Mouse (Mus musculus): ENCODE measurements around the gene Fam187a. TPM values are rescaled to one million over a fixed set of nuclear protein-coding genes. Genes with fewer than 3 reads are reported as not detected.

The Fam187a gene
- total and polyA plus RNA-seq, 3 experiments, result 0.08 TPM; not detected in 1

- no peaks in the 10 kb centered on the region for H3K9me3 ChIP-seq (replicated peaks; ENCODE audit: insufficient read depth, low read length)
- TF ChIP-seq ETS1 (IDR thresholded peaks at IDR 0.05; ENCODE audit: low read depth, low read length) (no peak), EP300 (IDR thresholded peaks at IDR 0.05; ENCODE audit: low read depth in 1 of 2, low read length in 2 of 2) (no peak), POLR2AphosphoS2 (IDR thresholded peaks at IDR 0.05; ENCODE audit: low read length) (no peak), TBP (IDR thresholded peaks at IDR 0.05; ENCODE audit: low read depth, low read length) (no peak), KAT2A (conservative IDR thresholded peaks at IDR 0.05; ENCODE audit: low read depth, low read length) (no peak), MAZ (IDR thresholded peaks at IDR 0.05; ENCODE audit: low read depth, low read length) (no peak), MXI1 (IDR thresholded peaks at IDR 0.05; ENCODE audit: low read depth, low read length) (no peak), RCOR1 (IDR thresholded peaks at IDR 0.05; ENCODE audit: low read depth, low read length) (no peak), SIN3A (IDR thresholded peaks at IDR 0.05; ENCODE audit: low read length) (no peak)
- no peak overlapping the region for H3K27ac ChIP-seq (ENCODE audit: control insufficient read depth, low read depth, low read length)
- H3K27me3 ChIP-seq (ENCODE audit: control insufficient read depth in 1 of 2, insufficient read depth in 2 of 2, low read length in 2 of 2), result peaks cover 26 to 28% of the 10 kb centered on the region in 2 experiments
- H3K36me3 ChIP-seq (ENCODE audit: control insufficient read depth in 1 of 2, insufficient read depth in 2 of 2, low read length in 2 of 2), result peaks cover 0 to 6% of the 10 kb centered on the region in 2 experiments; a peak in 2 of 4 replicates
- no peak overlapping the region for H3K9ac ChIP-seq (ENCODE audit: control insufficient read depth, low read depth, low read length, poor library complexity, severe bottlenecking)
- H3K4me3 ChIP-seq (ENCODE audit: control insufficient read depth in 1 of 2, insufficient read depth in 1 of 2, low read depth in 2 of 2, low read length in 2 of 2), result no peak overlapping the region
- no peaks in the 10 kb centered on the region for H3K79me2 ChIP-seq (ENCODE audit: control insufficient read depth, insufficient read depth, low read length, poor library complexity)
- H3K4me1 ChIP-seq (ENCODE audit: control insufficient read depth in 1 of 2, insufficient read depth in 2 of 2, low read length in 2 of 2), result peaks cover 0 to 10% of the 10 kb centered on the region in 2 experiments; a peak in 1 of 4 replicates
- no peak for DNase-seq (ENCODE audit: low read depth, low spot score)
Observed at GRCm38 (mm10) chr11:102936272-102936671, 51.3 kb downstream of the Fam187a start.

Other genes with a start within 250 kb of the Fam187a start
- gene Meioc, start 221.5 kb upstream of the Fam187a start, total RNA-seq (2012; rRNA removed), result not detected in 2 replicates
- gene Meioc, start 221.5 kb upstream of the Fam187a start, polyA plus RNA-seq (2012; ENCODE audit: insufficient read depth in 1 of 2, insufficient read length in 2 of 2, low read depth in 1 of 2, low replicate concordance in 2 of 2, missing spikeins in 1 of 2), result under 1 TPM in 1 of 2 experiments, not detected in 1; 0.06 TPM
- gene Ccdc43, start 187.4 kb upstream of the Fam187a start, total RNA-seq (2012; rRNA removed), result 35.2 and 41.7 TPM in 2 replicates
- 10 to 100 TPM in 1 of 2 experiments, not detected in 1; 39.3 TPM for gene Ccdc43, start 187.4 kb upstream of the Fam187a start, polyA plus RNA-seq (2012; ENCODE audit: insufficient read depth in 1 of 2, insufficient read length in 2 of 2, low read depth in 1 of 2, low replicate concordance in 2 of 2, missing spikeins in 1 of 2)
- gene Adam11, start 123.7 kb upstream of the Fam187a start, total RNA-seq (2012; rRNA removed), result 0.08 and 0.13 TPM in 2 replicates
- under 1 TPM in 1 of 2 experiments, not detected in 1; 0.36 TPM for gene Adam11, start 123.7 kb upstream of the Fam187a start, polyA plus RNA-seq (2012; ENCODE audit: insufficient read depth in 1 of 2, insufficient read length in 2 of 2, low read depth in 1 of 2, low replicate concordance in 2 of 2, missing spikeins in 1 of 2)
- not detected in 2 replicates for gene Gjc1, start 65.5 kb upstream of the Fam187a start, total RNA-seq (2012; rRNA removed)
- not detected for gene Gjc1, start 65.5 kb upstream of the Fam187a start, polyA plus RNA-seq (2012; ENCODE audit: insufficient read depth in 1 of 2, insufficient read length in 2 of 2, low read depth in 1 of 2, low replicate concordance in 2 of 2, missing spikeins in 1 of 2)
- not detected in 2 replicates for gene Higd1b, start 49.3 kb upstream of the Fam187a start, total RNA-seq (2012; rRNA removed)
- not detected for gene Higd1b, start 49.3 kb upstream of the Fam187a start, polyA plus RNA-seq (2012; ENCODE audit: insufficient read depth in 1 of 2, insufficient read length in 2 of 2, low read depth in 1 of 2, low replicate concordance in 2 of 2, missing spikeins in 1 of 2)
- gene Eftud2, start 4.2 kb upstream of the Fam187a start, total RNA-seq (2012; rRNA removed), result 261 and 266 TPM in 2 replicates
- gene Eftud2, start 4.2 kb upstream of the Fam187a start, polyA plus RNA-seq (2012; ENCODE audit: insufficient read depth in 1 of 2, insufficient read length in 2 of 2, low read depth in 1 of 2, low replicate concordance in 2 of 2, missing spikeins in 1 of 2), result 1,000 to 10,000 TPM in 1 of 2 experiments, 100 to 1,000 TPM in 1; 424 to 1,215 TPM
- 1.6 and 2.1 TPM in 2 replicates for gene Ccdc103, start 4.0 kb upstream of the Fam187a start, total RNA-seq (2012; rRNA removed)
- gene Ccdc103, start 4.0 kb upstream of the Fam187a start, polyA plus RNA-seq (2012; ENCODE audit: insufficient read depth in 1 of 2, insufficient read length in 2 of 2, low read depth in 1 of 2, low replicate concordance in 2 of 2, missing spikeins in 1 of 2), result 1 to 10 TPM in 1 of 2 experiments, not detected in 1; 1.4 TPM
- 1.3 and 2.0 TPM in 2 replicates for gene Gfap, start 15.7 kb downstream of the Fam187a start, total RNA-seq (2012; rRNA removed)
- gene Gfap, start 15.7 kb downstream of the Fam187a start, polyA plus RNA-seq (2012; ENCODE audit: insufficient read depth in 1 of 2, insufficient read length in 2 of 2, low read depth in 1 of 2, low replicate concordance in 2 of 2, missing spikeins in 1 of 2), result 1 to 10 TPM in 1 of 2 experiments, not detected in 1; 2.5 TPM
- gene Kif18b, start 40.0 kb downstream of the Fam187a start, total RNA-seq (2012; rRNA removed), result 36.1 and 40.8 TPM in 2 replicates
- gene Kif18b, start 40.0 kb downstream of the Fam187a start, polyA plus RNA-seq (2012; ENCODE audit: insufficient read depth in 1 of 2, insufficient read length in 2 of 2, low read depth in 1 of 2, low replicate concordance in 2 of 2, missing spikeins in 1 of 2), result 100 to 1,000 TPM in 1 of 2 experiments, 10 to 100 TPM in 1; 45.7 to 116 TPM
- gene C1ql1, start 61.5 kb downstream of the Fam187a start, total RNA-seq (2012; rRNA removed), result not detected in 2 replicates
- not detected for gene C1ql1, start 61.5 kb downstream of the Fam187a start, polyA plus RNA-seq (2012; ENCODE audit: insufficient read depth in 1 of 2, insufficient read length in 2 of 2, low read depth in 1 of 2, low replicate concordance in 2 of 2, missing spikeins in 1 of 2)
- 70.5 and 85.1 TPM in 2 replicates for gene Nmt1, start 143.0 kb downstream of the Fam187a start, total RNA-seq (2012; rRNA removed)
- 100 to 1,000 TPM in 1 of 2 experiments, 10 to 100 TPM in 1; 29.8 to 147 TPM for gene Nmt1, start 143.0 kb downstream of the Fam187a start, polyA plus RNA-seq (2012; ENCODE audit: insufficient read depth in 1 of 2, insufficient read length in 2 of 2, low read depth in 1 of 2, low replicate concordance in 2 of 2, missing spikeins in 1 of 2)
- gene Dcakd, start 143.2 kb downstream of the Fam187a start, total RNA-seq (2012; rRNA removed), result 15.6 and 16.2 TPM in 2 replicates
- 100 to 1,000 TPM in 1 of 2 experiments, 10 to 100 TPM in 1; 82.3 to 112 TPM for gene Dcakd, start 143.2 kb downstream of the Fam187a start, polyA plus RNA-seq (2012; ENCODE audit: insufficient read depth in 1 of 2, insufficient read length in 2 of 2, low read depth in 1 of 2, low replicate concordance in 2 of 2, missing spikeins in 1 of 2)
- 1.7 and 2.0 TPM in 2 replicates for gene Plcd3, start 216.5 kb downstream of the Fam187a start, total RNA-seq (2012; rRNA removed)
- gene Plcd3, start 216.5 kb downstream of the Fam187a start, polyA plus RNA-seq (2012; ENCODE audit: insufficient read depth in 1 of 2, insufficient read length in 2 of 2, low read depth in 1 of 2, low replicate concordance in 2 of 2, missing spikeins in 1 of 2), result 1 to 10 TPM in 1 of 2 experiments, not detected in 1; 2.6 TPM
- gene Acbd4, start 216.5 kb downstream of the Fam187a start, total RNA-seq (2012; rRNA removed), result 15.2 and 16.6 TPM in 2 replicates
- gene Acbd4, start 216.5 kb downstream of the Fam187a start, polyA plus RNA-seq (2012; ENCODE audit: insufficient read depth in 1 of 2, insufficient read length in 2 of 2, low read depth in 1 of 2, low replicate concordance in 2 of 2, missing spikeins in 1 of 2), result 10 to 100 TPM in 1 of 2 experiments, not detected in 1; 18.3 TPM
- gene Hexim1, start 231.1 kb downstream of the Fam187a start, total RNA-seq (2012; rRNA removed), result 17.3 and 18.4 TPM in 2 replicates
- gene Hexim1, start 231.1 kb downstream of the Fam187a start, polyA plus RNA-seq (2012; ENCODE audit: insufficient read depth in 1 of 2, insufficient read length in 2 of 2, low read depth in 1 of 2, low replicate concordance in 2 of 2, missing spikeins in 1 of 2), result 10 to 100 TPM in 1 of 2 experiments, not detected in 1; 25.4 TPM
- gene Hexim2, start 247.3 kb downstream of the Fam187a start, total RNA-seq (2012; rRNA removed), result 12.3 and 17.2 TPM in 2 replicates
- 10 to 100 TPM in 1 of 2 experiments, not detected in 1; 12.5 TPM for gene Hexim2, start 247.3 kb downstream of the Fam187a start, polyA plus RNA-seq (2012; ENCODE audit: insufficient read depth in 1 of 2, insufficient read length in 2 of 2, low read depth in 1 of 2, low replicate concordance in 2 of 2, missing spikeins in 1 of 2)

All from MEL (cell line).